Mouse (Mus musculus) liver, postnatal 0 days (tissue): Measurements from ENCODE around the gene Fam163b. TPM values are rescaled to one million over a fixed set of nuclear protein-coding genes. Genes with fewer than 3 reads are reported as not detected.
A peak's percentile ranks its signal among the peaks of the same experiment; 100 is the strongest.

Experiments
- ATAC-seq: fragments of 200-750 bp; cut with Nextera tagmentation; 2 replicates; pipeline ENCODE4 v1.8.0; 2017; ENCODE audit warnings: mild to moderate bottlenecking, moderate library complexity
- DNase-seq: peaks from one replicate; pipeline ENCODE4 v3.0.0-alpha.2; 2016
- H3K27ac ChIP-seq: fragments of 300-500 bp; sonication (generic); 2 replicates; pipeline ENCODE4 v1.5.1; 2014; ENCODE audit warnings: antibody characterized with exemption, moderate library complexity, mild to moderate bottlenecking, low read depth
- H3K27me3 ChIP-seq: fragments of 300-500 bp; sonication (generic); 2 replicates; pipeline ENCODE4 v1.6.1; 2014; ENCODE audit warnings: low read length, control low read depth, mixed read lengths; ENCODE audit not compliant: insufficient read depth
- H3K36me3 ChIP-seq: fragments of 300-500 bp; sonication (generic); replicated peaks from 2 replicates; pipeline ENCODE4 v1.6.1; 2014; ENCODE audit warnings: mild to moderate bottlenecking, control low read depth, low read length, moderate library complexity, mixed read lengths; ENCODE audit not compliant: insufficient read depth
- H3K4me1 ChIP-seq: fragments of 300-500 bp; sonication (generic); 2 replicates; pipeline ENCODE4 v1.6.1; 2014; ENCODE audit warnings: antibody characterized with exemption, mild to moderate bottlenecking, control low read depth; ENCODE audit not compliant: insufficient read depth
- H3K4me2 ChIP-seq: fragments of 300-500 bp; sonication (generic); 2 replicates; pipeline ENCODE4 v1.6.1; 2014; ENCODE audit warnings: low read depth, mild to moderate bottlenecking, low read length, moderate library complexity, mixed read lengths
- H3K4me3 ChIP-seq: fragments of 300-500 bp; sonication (generic); 2 replicates; pipeline ENCODE4 v1.5.1; 2014; ENCODE audit warnings: low read depth, low read length
- H3K9ac ChIP-seq: fragments of 300-500 bp; sonication (generic); replicated peaks from 2 replicates; pipeline ENCODE4 v1.6.1; 2014; ENCODE audit warnings: mild to moderate bottlenecking, moderate library complexity
- H3K9me3 ChIP-seq: fragments of 300-500 bp; sonication (generic); 2 replicates; pipeline ENCODE4 v1.6.1; 2016; ENCODE audit warnings: mild to moderate bottlenecking, control low read depth, low read length, mixed read lengths
- CTCF ChIP-seq: sonication (generic); IDR thresholded peaks from 2 replicates; pipeline ENCODE4 v1.5.1; 2016; ENCODE audit warnings: antibody characterized with exemption, low read depth
- EP300 ChIP-seq: IDR thresholded peaks from 2 replicates; pipeline ENCODE4 v1.6.1; 2016; ENCODE audit warnings: antibody characterized with exemption, low read depth, mild to moderate bottlenecking
- WGBS: fragments of 180-500 bp; shearing (Covaris S2); extraction: QIAGEN DNeasy Blood & Tissue Kit; methylation state at CpG from one replicate; pipeline ENCODE4 v1.1.7; 2014; ENCODE audit not compliant: insufficient replicate concordance; 5-methylcytosine and 5-hydroxymethylcytosine counted together
- polyA plus RNA-seq: library from polyadenylated mRNA; unstranded; fragments of >200 nt; fragmentation: Nextera tagmentation; extraction: Ambion mirVana; gene quantifications from 2 replicates; pipeline ENCODE4 v1.2.1, GENCODE M21; 2015

Gene Fam163b
- polyA plus RNA-seq, 1 experiment from 2014 or later = not detected

GRCm38 (mm10) chr2:27079649-27080048 lies 62.6 kb downstream of the Fam163b start:
- DNase-seq (no peak), ATAC-seq (no peak)
- H3K4me1 ChIP-seq = peaks cover 10% of the 10 kb centered on the region
- no peak for TF ChIP-seq EP300
- no peak for TF ChIP-seq CTCF
- no peak overlapping the region for H3K4me3 ChIP-seq
- H3K27ac ChIP-seq = no peak overlapping the region
- no peaks in the 10 kb centered on the region for H3K9me3 ChIP-seq
- peaks cover 8% of the 10 kb centered on the region; the same call in 1 of the 2 replicates for H3K27me3 ChIP-seq
- peak overlapping the region; percentile 36 for H3K4me2 ChIP-seq
- no peak overlapping the region for H3K9ac ChIP-seq
- 67% methylated on average over 2 of the region's 2 CpGs for WGBS
- H3K36me3 ChIP-seq = no peaks in the 10 kb centered on the region

GRCm38 (mm10) chr2:27079152-27079584 lies 63.1 kb downstream of the Fam163b start, which contains the start of gene Adamtsl2:
Gene Adamtsl2 (plus strand): TSS chr2:27079379.
- Histone ChIP-seq H3K4me2 (peak within 1 kb of the TSS; percentile 36), H3K9me3 (no peaks in the 10 kb centered on the region), H3K36me3 (no peaks in the 10 kb centered on the region), H3K9ac (no peak within 1 kb of the TSS), H3K27ac (no peak within 1 kb of the TSS), H3K27me3 (peaks cover 8% of the 10 kb centered on the region; the same call in 1 of the 2 replicates), H3K4me3 (no peak within 1 kb of the TSS), H3K4me1 (peaks cover 10% of the 10 kb centered on the region)
- peak; percentile 64 for ATAC-seq
- 3% methylated on average over 10 of the region's 10 CpGs for WGBS
- peak; percentile 64 for DNase-seq
- TF ChIP-seq CTCF = no peak
- TF ChIP-seq EP300 = no peak

GRCm38 (mm10) chr2:27078312-27078711 lies 64.0 kb downstream of the Fam163b start:
- no peak overlapping the region for H3K27ac ChIP-seq
- peaks cover 10% of the 10 kb centered on the region for H3K4me1 ChIP-seq
- no peak overlapping the region for H3K4me2 ChIP-seq
- DNase-seq (no peak), ATAC-seq (no peak)
- no peak overlapping the region for H3K4me3 ChIP-seq
- no peaks in the 10 kb centered on the region for H3K36me3 ChIP-seq
- TF ChIP-seq EP300 (no peak), CTCF (no peak)
- WGBS = 25% methylated on average over 2 of the region's 2 CpGs
- H3K9me3 ChIP-seq = no peaks in the 10 kb centered on the region
- peaks cover 8% of the 10 kb centered on the region; the same call in 1 of the 2 replicates for H3K27me3 ChIP-seq
- H3K9ac ChIP-seq = no peak overlapping the region

- Histone ChIP-seq H3K4me2 (no peak overlapping the region), H3K4me1 (peaks cover 10% of the 10 kb centered on the region), H3K9ac (no peak overlapping the region), H3K4me3 (no peak overlapping the region), H3K27ac (no peak overlapping the region), H3K9me3 (no peaks in the 10 kb centered on the region), H3K27me3 (peaks cover 8% of the 10 kb centered on the region; the same call in 1 of the 2 replicates), H3K36me3 (no peaks in the 10 kb centered on the region)
- ATAC-seq (no peak), DNase-seq (no peak)
- WGBS = 66% methylated on average over 10 of the region's 10 CpGs
- TF ChIP-seq CTCF (peak; percentile 56), EP300 (no peak)
Observed at GRCm38 (mm10) chr2:27077655-27078244, 64.5 kb downstream of the Fam163b start.

GRCm38 (mm10) chr2:27075485-27075884 lies 66.8 kb downstream of the Fam163b start:
- H3K4me1 ChIP-seq = peaks cover 10% of the 10 kb centered on the region
- peak; percentile 57 for DNase-seq
- H3K4me2 ChIP-seq = no peak overlapping the region
- H3K9ac ChIP-seq = no peak overlapping the region
- H3K4me3 ChIP-seq = no peak overlapping the region
- TF ChIP-seq CTCF (peak; percentile 82), EP300 (no peak)
- H3K27me3 ChIP-seq = peaks cover 8% of the 10 kb centered on the region; the same call in 1 of the 2 replicates
- ATAC-seq = peak; percentile 59
- H3K9me3 ChIP-seq = no peaks in the 10 kb centered on the region
- no peak overlapping the region for H3K27ac ChIP-seq
- 52% methylated on average over 3 of the region's 3 CpGs for WGBS
- H3K36me3 ChIP-seq = no peaks in the 10 kb centered on the region

GRCm38 (mm10) chr2:27074804-27075203 lies 67.5 kb downstream of the Fam163b start:
- H3K9ac ChIP-seq = no peak overlapping the region
- H3K4me3 ChIP-seq = no peak overlapping the region
- H3K4me2 ChIP-seq = no peak overlapping the region
- H3K27me3 ChIP-seq = peaks cover 8% of the 10 kb centered on the region; the same call in 1 of the 2 replicates
- DNase-seq (no peak), ATAC-seq (no peak)
- WGBS = 76% methylated on average over 4 of the region's 4 CpGs
- TF ChIP-seq CTCF (no peak), EP300 (no peak)
- no peaks in the 10 kb centered on the region for H3K36me3 ChIP-seq
- H3K9me3 ChIP-seq = no peaks in the 10 kb centered on the region
- H3K27ac ChIP-seq = no peak overlapping the region
- H3K4me1 ChIP-seq = peaks cover 10% of the 10 kb centered on the region
